Mouse (Mus musculus) testis, adult 2 months (tissue): Measurements from ENCODE around the gene Samm50.

Experiments used
- CTCF ChIP-seq: fragments of 200-500 bp; IDR thresholded peaks from 2 replicates; pipeline ENCODE4 v1.5.1; 2012; ENCODE audit warnings: low read depth, mild to moderate bottlenecking, inconsistent platforms, low read length, moderate library complexity; ENCODE audit not compliant: control insufficient read depth, insufficient read depth, insufficient replicate concordance
- POLR2A ChIP-seq: fragments of 200-500 bp; IDR thresholded peaks from 2 replicates; pipeline ENCODE4 v1.6.1; 2012; ENCODE audit warnings: low read depth, mild to moderate bottlenecking, inconsistent platforms, low read length, moderate library complexity; ENCODE audit not compliant: control insufficient read depth

- TF ChIP-seq CTCF (no peak), POLR2A (no peak)
These were observed 73.1 kb downstream of the Samm50 start for GRCm38 (mm10) chr15:84265141-84265540.
